15 mouse cellular contexts compared by ENCODE assay signal in the genomic region with DNA sequence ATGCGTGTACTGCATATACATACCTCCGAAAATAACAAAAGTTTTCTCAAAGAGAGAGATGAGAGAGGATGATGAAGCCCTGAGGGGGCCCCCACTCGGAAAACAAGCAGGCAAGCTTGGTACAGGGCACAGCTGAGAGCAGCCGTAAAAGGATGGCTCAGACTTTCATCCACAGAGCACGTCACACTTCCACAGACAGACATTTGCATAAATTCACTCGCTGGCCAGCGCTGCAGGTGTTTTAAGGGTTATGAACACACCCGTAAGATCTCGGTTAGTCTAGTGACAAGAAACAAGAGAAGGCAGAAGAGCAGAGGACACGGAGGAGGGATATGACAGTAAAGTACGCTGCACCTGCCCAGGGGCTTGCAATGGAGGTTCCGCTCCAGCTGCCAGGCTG.
"Had no signal": no experiment of that assay in that cellular context is flagged by ENCODE, and none has a peak within 500 bp of the region (broad histone marks: within the 10 kb centered on the region; RNA-seq: fewer than 3 reads in every experiment).

No protein-coding gene starts in this region.

- H3K9me3 ChIP-seq: liver, embryonic 13.5 days; stomach, embryonic 15.5 days had no signal

- H3K4me1 ChIP-seq: liver, embryonic 13.5 days; stomach, embryonic 15.5 days had no signal

- ATAC-seq: intestine, postnatal 0 days had no signal

- H3K27ac ChIP-seq: kidney, postnatal 0 days; layer of hippocampus, adult 2 months; left cerebral cortex, adult 2 months; liver, embryonic 13.5 days; stomach, embryonic 15.5 days had no signal

- DNase-seq: kidney, adult 2 months; kidney, postnatal 25 days; layer of hippocampus, postnatal 36 days; liver, embryonic 13.5 days; lung, adult 2 months; lung, postnatal 14 days; lung, postnatal 4 days; midbrain, embryonic 14.5 days; thymus, postnatal 25 days had no signal

- H3K4me3 ChIP-seq: layer of hippocampus, adult 2 months; left cerebral cortex, adult 2 months; liver, embryonic 13.5 days; stomach, embryonic 15.5 days had no signal

- H3K9ac ChIP-seq: liver, embryonic 13.5 days; stomach, embryonic 15.5 days had no signal

- H3K4me2 ChIP-seq: liver, embryonic 13.5 days; midbrain, embryonic 11.5 days; stomach, embryonic 15.5 days had no signal

- H3K27me3 ChIP-seq: liver, embryonic 13.5 days; stomach, embryonic 15.5 days had no signal
